Mouse (Mus musculus): Measurements from ENCODE around the gene Pakap.

- TF ChIP-seq CTCF (IDR thresholded peaks at IDR 0.05; ENCODE audit: low read depth, low read length), result peak; percentile 33; the same call in 1 of the 2 replicates
- TF ChIP-seq GATA2 (IDR thresholded peaks at IDR 0.05; ENCODE audit: borderline replicate concordance, low read depth, low read length), result no peak
- no peak for TF ChIP-seq GATA1 (IDR thresholded peaks at IDR 0.05; ENCODE audit: borderline replicate concordance, low read length)
- no peak for TF ChIP-seq POLR2AphosphoS5 (IDR thresholded peaks at IDR 0.05; ENCODE audit: insufficient replicate concordance, low read depth, low read length)
- TF ChIP-seq TAL1 (conservative IDR thresholded peaks at IDR 0.05; ENCODE audit: low read depth, low read length), result no peak
These were observed 359.7 kb downstream of the Pakap start for GRCm38 (mm10) chr4:57927464-57928205.

Data from G1E (cell line).